Mouse (Mus musculus) heart, embryonic 12.5 days (tissue): ENCODE measurements around the gene Ndst2. TPM values are rescaled to one million over a fixed set of nuclear protein-coding genes. Genes with fewer than 3 reads are reported as not detected.
A peak's percentile ranks its signal among the peaks of the same experiment; 100 is the strongest.

Experiments
- ATAC-seq: fragments of 200-750 bp; cut with Nextera tagmentation; 2 replicates; pipeline ENCODE4 v1.8.0; 2017; ENCODE audit warnings: moderate TSS enrichment, moderate library complexity; ENCODE audit not compliant: insufficient number of reproducible peaks, low FRiP score
- H3K27ac ChIP-seq: fragments of 300-500 bp; sonication (generic); 2 replicates; pipeline ENCODE4 v1.5.1; 2016; ENCODE audit warnings: mild to moderate bottlenecking, moderate library complexity; ENCODE audit not compliant: poor library complexity, severe bottlenecking
- H3K27me3 ChIP-seq: fragments of 300-500 bp; sonication (generic); replicated peaks from 2 replicates; pipeline ENCODE4 v1.6.1; 2016; ENCODE audit warnings: mild to moderate bottlenecking, moderate library complexity
- H3K36me3 ChIP-seq: fragments of 300-500 bp; sonication (generic); 2 replicates; pipeline ENCODE4 v1.6.1; 2016; ENCODE audit warnings: mild to moderate bottlenecking, moderate library complexity
- H3K4me1 ChIP-seq: fragments of 300-500 bp; sonication (generic); replicated peaks from 2 replicates; pipeline ENCODE4 v1.6.1; 2016; ENCODE audit warnings: mild to moderate bottlenecking
- H3K4me2 ChIP-seq: fragments of 300-500 bp; sonication (generic); 2 replicates; pipeline ENCODE4 v1.6.1; 2016; ENCODE audit warnings: mild to moderate bottlenecking, moderate library complexity
- H3K4me3 ChIP-seq: fragments of 300-500 bp; sonication (generic); 2 replicates; pipeline ENCODE4 v1.5.1; 2016; ENCODE audit warnings: mild to moderate bottlenecking
- H3K9ac ChIP-seq: fragments of 300-500 bp; sonication (generic); 2 replicates; pipeline ENCODE4 v1.6.1; 2016; ENCODE audit warnings: mild to moderate bottlenecking, moderate library complexity
- H3K9me3 ChIP-seq: fragments of 300-500 bp; sonication (generic); replicated peaks from 2 replicates; pipeline ENCODE4 v1.6.1; 2016; ENCODE audit warnings: mild to moderate bottlenecking, moderate library complexity
- WGBS: fragments of 180-500 bp; shearing (Covaris S2); methylation state at CpG from one replicate; pipeline ENCODE4 v1.1.7; 2016; 5-methylcytosine and 5-hydroxymethylcytosine counted together
- polyA plus RNA-seq: library from polyadenylated mRNA; unstranded; fragments of >200 nt; fragmentation: Nextera tagmentation; extraction: Ambion mirVana; gene quantifications from 2 replicates; pipeline ENCODE4 v1.2.1, GENCODE M21; 2016

The Ndst2 gene
- 17.9 and 18.8 TPM in 2 replicates for polyA plus RNA-seq

- H3K4me1 ChIP-seq = peaks cover 47% of the 10 kb centered on the region
- WGBS = under 1% methylated on average over 72 of the region's 81 CpGs
Measured at GRCm38 (mm10) chr14:20733952-20734774, at the start of gene Ndst2. TSS of gene Ndst2 (minus strand) at chr14:20734562.

DNA sequence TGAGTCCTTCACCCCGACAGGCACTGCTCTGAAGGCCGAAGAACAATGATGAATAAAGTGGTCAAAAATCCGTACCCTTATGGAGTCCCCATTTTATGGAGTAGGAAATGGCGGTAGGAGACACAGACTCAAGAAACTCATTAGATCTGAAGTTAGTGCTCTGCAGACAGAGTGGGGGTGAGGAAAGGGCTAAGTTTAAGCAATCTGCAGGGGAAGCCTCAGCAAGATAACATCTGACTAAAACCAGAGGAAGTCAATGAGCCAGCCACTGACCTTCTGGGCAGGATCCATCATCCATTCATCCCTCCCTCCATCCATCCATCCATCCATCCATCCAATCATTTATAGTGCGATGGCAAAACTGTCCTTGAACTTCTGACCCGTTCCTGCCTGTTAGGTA lies 49.2 kb upstream of the Ndst2 start:
- H3K27me3 ChIP-seq = no peaks in the 10 kb centered on the region
- no peak overlapping the region for H3K9ac ChIP-seq
- peaks cover 75% of the 10 kb centered on the region for H3K36me3 ChIP-seq
- peaks cover 56% of the 10 kb centered on the region for H3K4me1 ChIP-seq
- ATAC-seq = no peak
- no peaks in the 10 kb centered on the region for H3K9me3 ChIP-seq
- no peak overlapping the region for H3K4me3 ChIP-seq
- H3K4me2 ChIP-seq = no peak overlapping the region
- H3K27ac ChIP-seq = no peak overlapping the region; the same call in 1 of the 2 replicates
- WGBS = 92% methylated on average over 6 of the region's 6 CpGs

More at GRCm38 (mm10) chr14:20733952-20734774, at the start of gene Ndst2:
- H3K9ac ChIP-seq = peak within 1 kb of the TSS; percentile 90
- H3K27me3 ChIP-seq = no peaks in the 10 kb centered on the region
- peaks cover 66% of the 10 kb centered on the region for H3K36me3 ChIP-seq
- H3K27ac ChIP-seq = peak within 1 kb of the TSS; percentile 90
- no peaks in the 10 kb centered on the region for H3K9me3 ChIP-seq
- peak within 1 kb of the TSS; percentile 76 for H3K4me3 ChIP-seq
- ATAC-seq = peak; percentile 98
- peak within 1 kb of the TSS; percentile 86 for H3K4me2 ChIP-seq

GRCm38 (mm10) chr14:20782860-20783259 lies 48.5 kb upstream of the Ndst2 start:
- no peaks in the 10 kb centered on the region for H3K27me3 ChIP-seq
- no peak overlapping the region for H3K9ac ChIP-seq
- peaks cover 51% of the 10 kb centered on the region for H3K4me1 ChIP-seq
- peaks cover 76% of the 10 kb centered on the region for H3K36me3 ChIP-seq
- H3K27ac ChIP-seq = no peak overlapping the region
- ATAC-seq = no peak
- no peaks in the 10 kb centered on the region for H3K9me3 ChIP-seq
- no peak overlapping the region for H3K4me2 ChIP-seq
- H3K4me3 ChIP-seq = no peak overlapping the region
- 66% methylated on average over 7 of the region's 7 CpGs for WGBS

DNA sequence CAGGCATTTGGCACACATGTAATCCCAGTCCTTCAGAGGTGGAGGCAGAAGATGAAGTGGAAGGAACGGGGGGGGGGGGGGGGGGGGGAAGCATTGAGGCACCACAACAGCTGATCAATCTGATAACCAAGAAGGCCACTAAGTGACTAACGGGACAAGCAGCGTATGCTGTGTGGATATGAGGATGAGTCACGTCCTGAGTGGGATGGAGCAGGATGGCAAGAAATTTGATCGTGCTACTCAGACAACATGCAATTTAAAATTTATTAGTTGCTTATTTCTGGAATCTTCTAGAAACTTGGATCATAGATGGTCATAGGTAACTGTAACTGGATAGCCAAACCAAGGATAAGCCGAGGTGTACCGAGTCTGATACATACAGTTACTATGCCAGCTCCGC lies 45.9 kb upstream of the Ndst2 start:
- Histone ChIP-seq H3K36me3 (peaks cover 83% of the 10 kb centered on the region), H3K4me3 (no peak overlapping the region), H3K4me1 (peaks cover 38% of the 10 kb centered on the region), H3K9ac (no peak overlapping the region), H3K4me2 (no peak overlapping the region), H3K27ac (no peak overlapping the region), H3K27me3 (no peaks in the 10 kb centered on the region), H3K9me3 (no peaks in the 10 kb centered on the region)
- ATAC-seq = no peak
- WGBS = 84% methylated on average over 8 of the region's 8 CpGs

GRCm38 (mm10) chr14:20778496-20778895 lies 44.1 kb upstream of the Ndst2 start:
- Histone ChIP-seq H3K9ac (no peak overlapping the region), H3K4me3 (no peak overlapping the region), H3K9me3 (no peaks in the 10 kb centered on the region), H3K4me1 (peaks cover 39% of the 10 kb centered on the region), H3K27ac (no peak overlapping the region), H3K36me3 (peaks cover 69% of the 10 kb centered on the region), H3K27me3 (no peaks in the 10 kb centered on the region), H3K4me2 (no peak overlapping the region)
- WGBS = 91% methylated on average over 8 of the region's 8 CpGs
- no peak for ATAC-seq

DNA sequence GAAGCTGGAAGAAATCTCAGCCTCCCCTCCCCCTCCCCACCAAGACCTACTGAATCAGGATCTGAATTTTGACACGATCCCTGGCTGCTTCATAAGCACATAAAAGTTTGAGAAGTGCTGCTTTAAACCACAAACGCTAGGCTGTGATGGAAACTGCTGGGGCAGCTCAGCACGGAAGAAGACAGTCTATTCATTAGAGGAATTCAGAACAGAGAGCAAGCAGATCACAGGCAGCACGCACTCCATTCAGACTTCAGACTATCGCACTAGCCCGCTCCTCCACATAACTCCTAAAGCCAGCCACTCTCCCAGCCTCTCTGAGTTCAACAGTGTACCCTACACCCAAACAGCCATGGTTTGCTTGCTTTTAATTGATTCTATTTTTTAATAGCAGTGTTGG lies 41.3 kb upstream of the Ndst2 start:
- ATAC-seq = no peak
- no peaks in the 10 kb centered on the region for H3K27me3 ChIP-seq
- 39% methylated on average over 6 of the region's 6 CpGs for WGBS
- H3K4me3 ChIP-seq = no peak overlapping the region
- H3K9ac ChIP-seq = 0 out of 2 replicates have a peak overlapping the region, but pooled peaks have one; percentile 49
- H3K27ac ChIP-seq = peak overlapping the region; percentile 49; the same call in 1 of the 2 replicates
- H3K36me3 ChIP-seq = peaks cover 44% of the 10 kb centered on the region
- no peak overlapping the region for H3K4me2 ChIP-seq
- H3K4me1 ChIP-seq = peaks cover 40% of the 10 kb centered on the region
- H3K9me3 ChIP-seq = no peaks in the 10 kb centered on the region

DNA sequence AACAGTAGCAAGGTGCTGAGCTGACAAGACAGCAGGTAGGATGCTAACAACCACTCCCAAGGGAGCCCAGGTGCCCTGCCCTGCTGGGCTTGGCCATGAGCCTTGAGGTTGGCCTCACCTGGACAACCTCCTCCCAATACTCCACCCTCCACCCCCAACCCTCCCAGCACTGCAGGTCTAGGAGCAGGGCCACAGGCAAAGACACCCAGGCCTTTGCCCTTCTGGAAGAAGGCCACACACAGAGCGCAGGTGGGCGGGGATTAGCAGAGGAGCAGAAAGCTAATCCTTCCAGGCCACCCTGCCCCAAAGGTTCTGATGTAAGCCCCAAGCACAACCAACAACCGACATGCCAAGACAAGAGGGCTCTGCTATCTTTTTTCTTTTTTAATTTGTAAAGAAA lies 39.0 kb upstream of the Ndst2 start:
- Histone ChIP-seq H3K9ac (no peak overlapping the region), H3K36me3 (peaks cover 47% of the 10 kb centered on the region), H3K27ac (peak overlapping the region; percentile 12; the same call in 1 of the 2 replicates)

GRCm38 (mm10) chr14:20772808-20773207 lies 38.4 kb upstream of the Ndst2 start:
- Histone ChIP-seq H3K27ac (peak overlapping the region; percentile 12), H3K9ac (no peak overlapping the region), H3K4me2 (no peak overlapping the region), H3K4me1 (peaks cover 53% of the 10 kb centered on the region), H3K9me3 (no peaks in the 10 kb centered on the region), H3K36me3 (peaks cover 45% of the 10 kb centered on the region), H3K27me3 (no peaks in the 10 kb centered on the region), H3K4me3 (no peak overlapping the region)
- ATAC-seq = no peak
- 39% methylated on average over 6 of the region's 6 CpGs for WGBS

More for the DNA sequence above, 39.0 kb upstream of the Ndst2 start:
- H3K4me3 ChIP-seq = no peak overlapping the region
- WGBS = 58% methylated on average over 3 of the region's 3 CpGs
- no peaks in the 10 kb centered on the region for H3K27me3 ChIP-seq
- no peak for ATAC-seq
- H3K9me3 ChIP-seq = no peaks in the 10 kb centered on the region
- H3K4me1 ChIP-seq = peaks cover 47% of the 10 kb centered on the region
- H3K4me2 ChIP-seq = no peak overlapping the region

DNA sequence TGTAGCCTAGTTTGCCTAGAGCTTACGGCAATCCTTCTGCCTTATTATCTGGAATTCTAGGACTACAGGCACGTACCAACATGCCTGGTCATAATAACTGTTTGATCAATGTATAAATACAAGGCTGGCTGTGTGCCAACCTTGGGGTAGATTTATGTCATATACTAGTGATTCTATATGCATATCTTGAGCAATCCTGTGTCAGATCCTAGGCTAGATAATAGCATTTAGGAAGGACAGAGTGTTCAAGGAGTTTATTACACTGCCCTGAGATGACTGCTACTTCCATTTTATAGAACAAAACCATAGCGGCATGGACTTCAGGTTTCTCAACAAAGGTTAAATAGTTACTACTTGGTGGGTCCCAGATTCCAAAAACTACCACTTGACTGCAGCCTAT lies 37.6 kb upstream of the Ndst2 start:
- 95% methylated on average over 3 of the region's 3 CpGs for WGBS
- H3K27ac ChIP-seq = peak overlapping the region; percentile 12; the same call in 1 of the 2 replicates

DNA sequence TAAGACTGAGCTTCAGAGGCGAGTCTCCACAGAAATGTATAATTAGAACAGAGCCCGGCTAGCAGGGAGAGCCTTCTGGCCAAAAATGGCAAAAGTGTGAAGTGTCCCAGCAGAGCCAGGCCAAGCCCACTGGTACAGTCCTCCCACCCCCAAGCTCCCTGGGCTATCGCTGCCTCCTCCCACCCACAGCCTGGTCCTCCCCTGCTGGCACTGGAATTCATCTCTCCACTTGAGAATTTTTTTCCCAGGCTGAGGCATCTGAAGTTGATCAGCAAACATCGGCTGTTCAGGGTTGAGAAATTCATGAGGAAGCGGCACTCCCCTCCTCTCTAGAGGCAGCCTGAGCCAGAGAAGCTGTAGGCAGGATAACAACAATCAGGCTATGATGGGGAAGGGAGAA lies 34.2 kb upstream of the Ndst2 start:
- 23% methylated on average over 5 of the region's 5 CpGs for WGBS
- H3K9me3 ChIP-seq = no peaks in the 10 kb centered on the region
- H3K4me3 ChIP-seq = no peak overlapping the region
- no peaks in the 10 kb centered on the region for H3K27me3 ChIP-seq
- H3K27ac ChIP-seq = peak overlapping the region; percentile 91
- peaks cover 49% of the 10 kb centered on the region for H3K36me3 ChIP-seq
- peak overlapping the region; percentile 24 for H3K4me2 ChIP-seq
- peaks cover 57% of the 10 kb centered on the region for H3K4me1 ChIP-seq
- ATAC-seq = peak; percentile 58
- peak overlapping the region; percentile 44; the same call in 1 of the 2 replicates for H3K9ac ChIP-seq

More for the DNA sequence above, 37.6 kb upstream of the Ndst2 start:
- Histone ChIP-seq H3K9ac (no peak overlapping the region), H3K36me3 (peaks cover 39% of the 10 kb centered on the region), H3K4me1 (peaks cover 55% of the 10 kb centered on the region), H3K4me2 (no peak overlapping the region), H3K27me3 (no peaks in the 10 kb centered on the region), H3K9me3 (no peaks in the 10 kb centered on the region), H3K4me3 (no peak overlapping the region)
- no peak for ATAC-seq

- Histone ChIP-seq H3K4me1 (peaks cover 50% of the 10 kb centered on the region), H3K27me3 (no peaks in the 10 kb centered on the region), H3K27ac (peak overlapping the region; percentile 91), H3K4me3 (no peak overlapping the region), H3K36me3 (peaks cover 55% of the 10 kb centered on the region), H3K4me2 (peak overlapping the region; percentile 24), H3K9ac (peak overlapping the region; percentile 44; the same call in 1 of the 2 replicates), H3K9me3 (no peaks in the 10 kb centered on the region)
- 77% methylated on average over 7 of the region's 7 CpGs for WGBS
- no peak for ATAC-seq
Measured at GRCm38 (mm10) chr14:20767936-20768335, 33.6 kb upstream of the Ndst2 start.
